Mouse (Mus musculus): ENCODE measurements around the gene Ift88.

Gene Ift88

DNA sequence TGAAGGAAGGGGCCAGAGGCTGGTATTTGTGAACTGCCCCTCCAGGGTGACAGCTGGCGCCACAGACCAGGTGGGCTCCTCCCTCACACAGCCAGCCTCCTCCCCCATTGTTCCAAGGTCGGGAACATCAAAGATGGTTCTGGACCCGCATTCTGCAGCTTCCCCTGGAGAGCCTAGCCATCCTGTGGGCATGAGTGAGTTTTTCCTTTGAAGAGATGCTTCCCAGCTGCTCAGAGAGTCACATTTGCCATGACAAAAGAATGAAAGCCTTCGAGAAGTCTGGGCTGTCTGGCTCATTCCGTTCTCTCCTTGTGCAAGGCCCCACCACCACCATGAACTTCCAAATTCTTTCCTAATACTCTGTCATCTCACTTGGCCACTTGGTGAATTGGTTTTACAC is 110.5 kb downstream of the Ift88 start:
- DNase-seq = no peak

DNA sequence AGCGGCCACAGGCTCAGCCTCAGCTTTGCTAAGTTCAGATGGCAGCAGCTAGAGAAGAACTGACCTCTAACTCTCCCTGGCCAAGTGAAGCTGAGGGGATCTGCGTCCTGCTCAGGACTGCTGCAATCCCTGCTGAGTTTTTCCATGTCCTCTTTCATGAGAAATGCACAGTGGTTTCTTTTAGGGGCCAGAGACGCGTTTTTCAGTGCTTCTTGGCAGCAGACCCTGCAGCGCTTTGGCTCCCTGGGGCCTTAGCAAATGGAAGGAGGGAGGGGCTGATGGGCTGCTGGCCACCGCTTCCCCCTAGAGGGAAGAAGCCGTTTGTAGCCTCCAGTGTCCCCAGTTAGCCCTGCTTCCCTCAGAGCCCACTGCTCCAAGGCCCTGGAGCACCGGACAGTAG is 111.1 kb downstream of the Ift88 start:
- no peak for DNase-seq

DNA sequence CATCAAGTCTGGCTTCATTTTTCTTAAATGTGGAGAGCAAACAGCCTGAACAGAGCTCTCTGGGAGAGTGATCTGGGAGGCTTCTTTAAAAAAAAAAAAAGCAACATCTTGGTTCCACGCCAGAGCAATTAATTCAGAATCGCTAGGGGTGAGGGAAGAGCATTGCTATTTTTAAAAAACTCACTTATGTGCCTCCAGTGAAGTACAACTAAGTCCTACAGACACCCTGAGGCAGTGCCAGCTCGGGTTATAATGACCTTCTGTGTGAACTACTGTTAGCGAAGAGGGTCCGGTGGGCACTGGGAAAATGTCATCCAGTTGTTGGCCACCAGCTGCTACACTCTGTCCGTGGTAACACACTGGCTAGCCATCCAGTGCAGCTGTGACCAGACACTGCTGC is 111.8 kb downstream of the Ift88 start:
- DNase-seq = peak; percentile 18

DNA sequence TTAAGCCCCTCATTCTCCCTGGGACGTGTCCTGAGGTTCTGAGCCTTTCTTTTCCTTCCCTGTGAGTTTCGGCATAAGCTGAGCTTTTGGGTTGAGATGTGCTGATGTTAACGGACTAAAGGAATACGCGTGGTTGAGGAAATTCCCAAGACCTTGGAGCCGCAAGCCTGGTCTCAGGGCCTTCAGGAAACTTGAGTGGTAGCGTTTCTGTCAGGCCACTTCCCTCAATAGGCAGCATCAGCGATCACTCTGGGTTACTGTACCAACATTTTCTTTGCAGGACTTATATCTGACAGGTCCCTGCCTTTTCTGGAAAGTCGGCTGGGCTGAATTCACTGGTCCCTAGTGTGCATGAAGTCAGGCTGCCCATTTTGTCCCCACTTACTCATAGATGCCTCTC is 113.0 kb downstream of the Ift88 start:
- DNase-seq = no peak

DNA sequence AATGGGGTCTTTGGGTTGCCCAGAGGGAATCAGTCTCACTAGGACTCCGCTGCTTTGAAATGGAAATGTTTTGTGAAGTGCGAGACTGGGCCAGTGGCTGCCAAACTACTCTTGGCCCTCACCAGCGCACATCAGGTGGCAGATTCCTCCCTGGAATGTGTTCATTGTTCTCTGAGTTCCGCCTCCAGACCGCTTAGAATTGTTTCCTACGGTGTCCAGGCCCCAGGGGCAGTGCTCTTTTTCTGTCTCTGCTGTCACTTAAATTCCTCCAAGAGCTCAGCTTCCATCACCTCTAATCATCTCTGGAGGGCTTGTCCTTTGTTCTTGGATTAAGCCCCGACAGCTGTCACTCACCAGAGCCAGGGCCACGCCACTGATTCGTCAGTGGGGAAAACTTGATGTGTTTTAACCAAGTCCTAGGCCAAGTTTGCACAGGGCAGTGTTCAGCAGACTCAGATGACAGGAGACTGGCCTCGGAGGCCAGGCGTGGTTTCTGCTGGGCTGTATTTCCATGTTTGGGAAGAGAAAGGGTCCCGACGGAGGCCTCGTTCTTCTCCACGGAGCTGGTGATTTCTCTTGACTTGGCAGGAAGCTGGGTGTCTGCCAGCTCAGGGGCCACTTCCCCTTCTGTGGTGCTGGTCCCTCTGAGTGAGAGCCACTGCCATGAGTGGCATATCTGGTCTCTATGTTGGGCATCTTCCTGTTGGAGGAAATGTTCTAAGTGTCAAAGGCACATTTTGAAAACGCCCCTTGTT is 113.6 kb downstream of the Ift88 start:
- DNase-seq = no peak

DNA sequence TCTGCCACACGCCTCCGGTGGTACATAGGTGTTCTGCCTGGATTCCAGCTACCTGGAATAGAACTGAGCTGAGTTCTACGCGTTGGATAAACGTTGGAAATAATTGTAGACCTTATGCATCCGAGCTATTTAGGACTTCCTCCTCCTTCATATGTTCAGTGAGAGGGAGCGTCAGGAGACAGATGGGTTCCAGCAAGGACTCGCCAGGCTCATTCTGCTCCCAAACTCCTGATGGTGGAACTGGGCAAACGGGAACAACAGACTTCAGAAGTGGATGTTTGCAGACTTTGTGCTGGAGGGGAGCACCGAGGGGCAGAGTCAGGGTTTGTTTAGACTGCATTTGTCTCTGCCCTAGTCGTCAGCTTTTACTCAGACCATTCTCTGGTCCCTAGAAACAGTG is 116.8 kb downstream of the Ift88 start:
- DNase-seq = no peak

DNA sequence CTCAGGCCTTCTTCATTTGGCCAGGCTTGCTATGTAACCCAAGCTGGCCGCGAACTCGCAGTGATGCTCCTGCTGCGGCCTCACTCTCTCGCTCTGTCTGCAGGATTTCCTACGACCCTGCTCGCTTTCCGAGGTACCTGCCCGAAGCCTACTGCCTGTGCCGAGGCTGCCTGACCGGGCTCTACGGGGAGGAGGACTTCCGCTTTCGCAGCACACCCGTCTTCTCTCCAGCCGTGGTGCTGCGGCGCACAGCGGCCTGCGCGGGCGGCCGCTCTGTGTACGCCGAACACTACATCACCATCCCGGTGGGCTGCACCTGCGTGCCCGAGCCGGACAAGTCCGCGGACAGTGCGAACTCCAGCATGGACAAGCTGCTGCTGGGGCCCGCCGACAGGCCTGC is 118.4 kb downstream of the Ift88 start:
- DNase-seq = no peak

DNA sequence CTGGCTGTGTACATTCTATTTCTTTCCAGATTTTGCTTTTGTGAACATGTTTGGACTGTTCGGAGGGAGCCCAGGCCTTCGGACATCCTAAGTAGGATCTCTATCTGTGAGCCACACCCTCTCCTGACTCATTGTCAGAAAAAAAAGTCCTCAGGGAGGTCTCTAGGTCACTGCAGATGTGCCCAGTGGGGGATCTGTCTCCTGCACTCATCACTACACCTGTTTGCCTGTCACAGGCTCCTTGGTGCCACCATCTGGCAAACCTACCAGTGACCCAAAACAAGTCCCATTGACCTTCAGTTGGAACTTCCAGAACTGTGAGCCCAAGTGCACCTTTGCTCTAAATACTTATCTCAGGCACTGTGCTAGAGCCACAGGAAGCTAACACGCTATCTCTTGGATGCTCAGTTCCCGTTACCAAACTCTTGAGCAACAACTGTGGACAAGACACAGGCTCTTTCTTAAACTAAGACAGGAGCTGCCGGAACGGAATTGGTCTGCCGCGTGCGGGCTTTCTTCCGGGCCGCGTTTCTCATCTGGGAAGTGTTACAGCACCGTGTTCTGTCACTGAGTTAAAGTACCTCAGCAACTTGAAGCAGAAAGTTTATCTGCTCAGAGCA is 119.7 kb downstream of the Ift88 start:
- DNase-seq = no peak

DNA sequence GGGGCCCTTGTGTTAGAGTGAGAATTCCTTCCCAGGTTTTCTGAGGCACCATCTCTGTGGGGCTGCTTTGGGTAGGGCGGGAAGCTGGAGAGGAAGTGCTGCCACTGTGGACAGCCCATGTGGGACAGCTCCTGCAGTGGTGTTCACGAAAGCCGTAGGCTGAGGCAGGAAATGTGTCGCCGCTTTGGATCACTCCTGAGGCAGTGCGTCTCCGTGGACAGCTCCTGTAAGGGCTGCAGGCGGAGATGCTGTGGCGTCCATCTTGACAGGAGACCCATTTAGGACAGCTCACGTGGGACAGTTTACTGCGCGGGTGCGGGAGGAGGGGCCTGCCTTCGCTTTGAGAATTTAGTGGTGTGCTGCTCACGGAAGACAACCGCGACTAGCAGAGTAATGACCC is 121.7 kb downstream of the Ift88 start:
- no peak for DNase-seq

DNA sequence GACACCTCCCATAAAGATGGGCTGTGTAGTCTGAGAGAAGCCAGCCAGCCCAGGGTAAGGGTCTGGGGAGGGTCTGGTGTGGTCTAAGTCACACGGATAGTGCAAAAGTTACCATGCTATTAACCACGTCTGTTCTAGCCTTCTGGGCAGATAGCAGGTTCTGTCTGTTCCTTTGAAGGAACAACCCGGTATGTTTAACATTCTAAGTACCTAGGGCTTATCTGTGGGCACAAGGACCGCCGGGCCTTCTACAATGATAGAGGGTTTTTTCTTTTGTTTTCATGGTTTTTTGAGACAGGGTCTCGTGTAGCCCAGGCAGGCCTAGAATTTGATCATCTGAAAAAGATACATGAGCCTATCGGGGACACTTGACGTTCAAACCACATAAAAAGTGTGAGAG is 122.3 kb downstream of the Ift88 start:
- no peak for DNase-seq

DNA sequence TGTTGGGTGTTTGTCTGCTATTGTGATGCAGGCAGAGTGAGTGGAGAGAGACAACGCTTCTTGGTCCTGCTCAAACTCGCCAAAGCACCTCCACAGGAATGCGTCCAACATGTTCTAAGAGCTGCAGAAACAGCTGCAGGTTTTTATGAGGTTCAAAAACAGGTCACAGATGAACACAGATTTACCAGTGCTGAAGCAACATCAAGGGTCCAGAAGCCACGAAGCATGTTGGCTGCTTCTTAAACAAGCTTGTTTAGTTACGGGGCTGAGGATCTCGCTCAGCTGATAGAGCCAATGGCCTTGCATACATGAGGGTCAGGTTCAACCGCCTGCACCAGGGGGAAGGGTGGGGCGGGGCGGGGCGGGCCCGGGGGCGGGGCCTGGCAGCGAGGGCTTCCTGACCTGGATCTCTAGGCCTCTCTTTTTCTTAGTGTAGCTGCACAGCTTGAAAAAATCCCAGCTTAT is 122.7 kb downstream of the Ift88 start:
- DNase-seq = no peak

DNA sequence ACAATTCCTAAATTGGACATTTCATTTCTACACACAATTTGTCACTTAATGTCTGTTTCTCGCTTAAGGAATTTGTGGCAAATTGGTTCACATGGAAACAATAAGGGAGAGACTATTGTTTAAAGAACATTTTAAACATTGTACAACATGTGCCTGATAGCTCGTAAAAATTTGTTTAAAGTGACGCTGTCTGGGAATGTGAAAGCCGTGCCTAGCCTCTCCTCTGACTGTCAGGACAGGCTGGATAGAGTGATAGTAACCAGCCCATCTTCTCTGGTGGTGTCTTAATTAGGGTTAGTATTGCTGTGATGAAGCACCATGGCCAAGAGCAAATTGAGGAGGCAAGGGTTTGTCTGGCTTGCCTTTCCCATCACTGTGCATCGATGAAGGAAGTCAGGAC is 123.2 kb downstream of the Ift88 start:
- no peak for DNase-seq

DNA sequence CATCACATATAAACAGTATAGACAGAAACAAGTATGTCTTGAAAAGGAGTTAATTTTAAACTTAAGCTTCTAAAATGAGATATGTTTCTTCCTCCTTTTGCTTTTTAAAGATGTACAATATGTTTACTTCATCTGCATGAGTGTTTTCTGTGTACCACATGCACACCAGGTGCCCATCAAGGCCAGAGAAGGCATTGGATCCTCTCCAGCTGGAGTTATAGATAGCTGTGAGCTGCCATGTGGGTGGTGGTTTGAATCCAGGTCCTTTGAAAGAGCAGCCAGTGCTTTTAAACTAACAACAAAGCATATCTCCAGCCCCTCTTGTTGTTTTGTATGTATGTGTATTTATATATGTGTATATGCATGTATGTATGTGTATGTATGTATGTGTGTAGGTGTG is 129.1 kb downstream of the Ift88 start:
- DNase-seq = no peak

DNA sequence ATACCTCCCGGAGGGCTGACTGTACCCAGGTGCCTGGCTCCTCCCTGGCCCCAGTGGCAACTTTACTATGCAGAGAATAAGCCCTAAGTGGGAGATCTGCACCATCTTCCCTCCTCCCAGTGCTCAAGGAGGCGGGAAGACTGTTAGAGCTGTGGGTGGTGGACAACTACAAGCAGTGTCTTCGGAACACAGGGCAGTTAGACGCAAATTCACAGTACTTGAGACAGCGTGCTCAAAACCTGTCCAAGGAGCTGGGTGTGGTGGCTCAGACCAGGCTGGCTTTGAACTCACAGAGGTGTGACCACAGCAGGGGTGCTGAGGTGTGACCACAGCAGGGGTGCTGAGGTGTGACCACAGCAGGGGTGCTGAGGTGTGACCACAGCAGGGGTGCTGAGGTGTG is 130.6 kb downstream of the Ift88 start:
- DNase-seq = no peak

DNA sequence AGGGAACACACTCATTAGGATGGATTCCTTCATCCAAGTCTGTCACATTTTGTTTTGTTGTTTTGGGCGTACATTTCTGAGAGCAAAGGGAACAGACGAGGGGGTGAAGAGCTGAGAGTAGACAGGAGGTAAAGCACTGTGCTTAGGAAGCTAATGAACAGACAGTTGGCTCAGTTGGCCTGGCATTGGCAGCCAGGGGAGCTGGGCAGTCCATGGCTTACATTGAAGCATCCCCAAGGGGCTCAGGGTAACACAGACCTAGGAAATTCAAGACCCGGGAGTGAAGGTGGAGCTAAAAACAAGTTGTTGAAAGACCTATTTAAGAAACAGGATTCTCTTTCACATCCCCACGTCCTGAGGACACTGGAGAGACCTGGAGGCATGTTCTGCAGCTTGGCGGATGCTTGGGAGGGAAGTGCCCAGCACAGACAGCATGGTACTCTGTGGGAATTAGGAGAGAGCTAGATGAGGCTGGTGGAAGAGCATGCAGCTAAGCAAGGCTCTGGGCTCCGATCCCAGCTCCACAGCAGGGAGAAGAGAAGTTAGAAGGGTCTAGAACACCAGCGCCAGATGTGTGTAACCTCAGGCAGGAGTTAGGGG is 131.7 kb downstream of the Ift88 start:
- no peak for DNase-seq

DNA sequence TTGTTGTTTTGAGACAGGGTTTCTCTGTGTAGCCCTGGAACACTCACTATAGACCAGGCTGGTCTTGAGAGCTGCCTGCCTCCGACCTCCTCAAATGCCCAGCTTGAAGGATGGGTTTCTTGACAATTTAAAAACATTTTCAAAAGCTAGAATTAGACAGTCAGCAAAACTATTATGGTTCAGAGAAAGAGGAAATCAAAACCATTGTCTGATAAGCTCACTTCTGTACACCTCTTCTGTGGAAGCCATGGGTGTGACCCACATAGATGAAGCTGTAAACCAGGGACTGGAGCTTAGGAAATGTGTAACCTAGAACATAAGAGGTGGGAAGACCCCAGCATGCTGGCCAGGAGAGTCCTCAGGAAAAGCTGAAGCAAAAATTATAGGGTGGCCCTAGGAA is 133.1 kb downstream of the Ift88 start:
- no peak for DNase-seq

DNA sequence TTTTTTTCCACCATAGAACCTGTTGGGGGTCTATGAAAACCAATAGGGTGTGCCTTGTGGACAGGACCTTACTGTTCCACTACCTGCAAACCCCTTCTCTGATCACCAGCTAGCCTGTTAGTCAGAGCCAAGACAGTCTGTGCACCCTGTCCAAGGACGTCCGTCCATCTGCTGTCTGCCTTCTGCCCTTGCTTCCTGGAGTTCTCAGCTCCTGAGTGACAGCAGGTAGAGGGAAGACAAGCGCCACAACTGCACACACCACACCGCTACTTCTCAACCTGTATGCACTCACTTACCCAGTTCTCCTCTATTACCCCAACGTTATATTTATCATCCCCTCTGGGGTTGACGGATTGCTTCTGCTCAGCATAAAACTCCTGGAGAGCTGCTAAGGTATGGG is 141.8 kb downstream of the Ift88 start:
- no peak for DNase-seq
